Mouse (Mus musculus): Measurements from ENCODE around the gene Try4. TPM values are rescaled to one million over a fixed set of nuclear protein-coding genes. Genes with fewer than 3 reads are reported as not detected.
"Not testable (repeated sequence)": the region's sequence is repeated elsewhere in the genome, so short reads cannot be mapped to it uniquely, and the experiment has no call there.

The Try4 gene
- not detected for total RNA-seq (2022)

- no peak for DNase-seq (ENCODE audit: low spot score)
These were observed at the start of gene Try4 for GRCm38 (mm10) chr6:41301969-41302368. Gene Try4 (plus strand): TSS chr6:41302269.

- DNase-seq (ENCODE audit: low spot score) = not testable (repeated sequence)
These were observed 48.8 kb upstream of the Try4 start for GRCm38 (mm10) chr6:41253314-41253713.

GRCm38 (mm10) chr6:41256424-41256823 lies 45.6 kb upstream of the Try4 start:
- DNase-seq (ENCODE audit: low spot score) = no peak

- no peak for DNase-seq (ENCODE audit: low spot score)
These were observed 44.6 kb upstream of the Try4 start for GRCm38 (mm10) chr6:41257432-41257831.

GRCm38 (mm10) chr6:41262796-41263195 lies 39.3 kb upstream of the Try4 start:
- no peak for DNase-seq (ENCODE audit: low spot score)

- DNase-seq (ENCODE audit: low spot score) = no peak
These were observed 35.9 kb upstream of the Try4 start for GRCm38 (mm10) chr6:41266140-41266539.

- DNase-seq (ENCODE audit: low spot score) = no peak
These were observed 3.8 kb upstream of the Try4 start for GRCm38 (mm10) chr6:41298255-41298654.

GRCm38 (mm10) chr6:41316741-41317140 lies 14.7 kb downstream of the Try4 start, which contains the start of gene Try5:
Gene Try5 (minus strand): TSS chr6:41316841.
- not testable (repeated sequence) for DNase-seq (ENCODE audit: low spot score)

- no peak for DNase-seq (ENCODE audit: low spot score)
These were observed 51.9 kb downstream of the Try4 start, which contains the start of gene Try10 for GRCm38 (mm10) chr6:41353932-41354331. Gene Try10 (plus strand): TSS chr6:41354105.

Other genes with a start within 250 kb of the Try4 start
- not detected for gene Try5, start 14.6 kb downstream of the Try4 start, total RNA-seq (2022)
- gene Try10, start 51.8 kb downstream of the Try4 start, total RNA-seq (2022) = not detected
- not detected for gene Prss3, start 75.4 kb downstream of the Try4 start, total RNA-seq (2022)
- not detected for gene Gm5771, start 90.1 kb downstream of the Try4 start, total RNA-seq (2022)
- not detected for gene Gm10334, start 143.9 kb downstream of the Try4 start, total RNA-seq (2022)
- gene Prss1, start 156.7 kb downstream of the Try4 start, total RNA-seq (2022) = not detected
- gene Prss2, start 219.5 kb downstream of the Try4 start, total RNA-seq (2022) = not detected

All from heart, adult 8-10 months (tissue).